Mouse (Mus musculus) CH12.LX (cell line): ENCODE measurements around the gene Fam193a. TPM values are rescaled to one million over a fixed set of nuclear protein-coding genes. Genes with fewer than 3 reads are reported as not detected.

Experiments used
- DNase-seq: peaks from one replicate; pipeline ENCODE4 v3.0.0-alpha.2; 2013; ENCODE audit errors: extremely low read depth
- H3K27ac ChIP-seq: 2 replicates; pipeline ENCODE4 v1.5.1; 2012; ENCODE audit warnings: low read depth, mild to moderate bottlenecking, control low read depth, moderate library complexity; ENCODE audit not compliant: insufficient read depth
- H3K27me3 ChIP-seq: replicated peaks from 2 replicates; pipeline ENCODE3; 2012; ENCODE audit warnings: inconsistent platforms
- H3K36me3 ChIP-seq, 2 experiments: replicated peaks in 1 of 2; 2 replicates each; pipeline versions ENCODE3 to v1.6.1; 2012; ENCODE audit warnings: inconsistent platforms in 1 of 2, low read length in 1 of 2, mild to moderate bottlenecking in 1 of 2, mixed read lengths in 1 of 2, moderate library complexity in 1 of 2; ENCODE audit not compliant: control insufficient read depth in 1 of 2, insufficient read depth in 1 of 2
- H3K4me1 ChIP-seq, 2 experiments: 2 replicates each; pipeline ENCODE4 v1.6.1; 2012; ENCODE audit warnings: inconsistent platforms in 1 of 2, moderate library complexity in 1 of 2; ENCODE audit not compliant: insufficient read depth in 2 of 2, control insufficient read depth in 1 of 2
- H3K4me2 ChIP-seq: 2 replicates; pipeline ENCODE4 v1.6.1; 2012; ENCODE audit warnings: low read depth, mild to moderate bottlenecking, control low read depth; ENCODE audit not compliant: poor library complexity, insufficient read depth, severe bottlenecking
- H3K4me3 ChIP-seq, 3 experiments: fragments of 150-350 bp in 1 of 3; sonication (generic) in 1 of 3; replicated peaks in 1 of 3; 2 replicates each; pipeline versions ENCODE3 to v1.5.1; 2011 to 2012; ENCODE audit warnings: low read depth in 2 of 3, low read length in 2 of 3, mild to moderate bottlenecking in 2 of 3, moderate library complexity in 2 of 3, control low read depth in 1 of 3, improper control_type of control experiment in 1 of 3, inconsistent platforms in 1 of 3, mixed read lengths in 1 of 3; ENCODE audit not compliant: poor library complexity in 1 of 3
- H3K79me2 ChIP-seq: replicated peaks from 2 replicates; pipeline ENCODE4 v1.6.1; 2012; ENCODE audit warnings: mild to moderate bottlenecking, moderate library complexity; ENCODE audit not compliant: control insufficient read depth, poor library complexity, insufficient read depth, severe bottlenecking; ENCODE audit errors: extremely low read depth
- H3K9ac ChIP-seq: 2 replicates; pipeline ENCODE4 v1.6.1; 2012; ENCODE audit warnings: low read depth, mild to moderate bottlenecking, control low read depth, moderate library complexity; ENCODE audit not compliant: insufficient read depth
- H3K9me3 ChIP-seq: replicated peaks from 2 replicates; pipeline ENCODE3; 2012; ENCODE audit warnings: low read length, inconsistent platforms, mixed read lengths
- BHLHE40 ChIP-seq: IDR thresholded peaks from 2 replicates; pipeline ENCODE4 v1.6.1; 2011; ENCODE audit warnings: mild to moderate bottlenecking, low read depth, low read length, improper control_type of control experiment
- CTCF ChIP-seq, 2 experiments: IDR thresholded peaks in 1 of 2; conservative IDR thresholded peaks in 1 of 2; 2 replicates each; pipeline ENCODE4 v1.5.1; 2011 to 2012; ENCODE audit warnings: low read depth in 2 of 2, low read length in 2 of 2, improper control_type of control experiment in 1 of 2, inconsistent platforms in 1 of 2, mild to moderate bottlenecking in 1 of 2, moderate library complexity in 1 of 2
- ELF1 ChIP-seq: IDR thresholded peaks from 2 replicates; pipeline ENCODE4 v1.6.1; 2014; ENCODE audit warnings: low read depth, mild to moderate bottlenecking, inconsistent platforms, low read length, improper control_type of control experiment
- ETS1 ChIP-seq: conservative IDR thresholded peaks from 2 replicates; pipeline ENCODE4 v1.6.1; 2012; ENCODE audit warnings: low read depth, mild to moderate bottlenecking, inconsistent platforms, low read length, improper control_type of control experiment, moderate library complexity
- GABPA ChIP-seq: IDR thresholded peaks from 2 replicates; pipeline ENCODE4 v1.6.1; 2012; ENCODE audit warnings: low read depth, low read length, improper control_type of control experiment, inconsistent platforms; ENCODE audit not compliant: insufficient replicate concordance
- HCFC1 ChIP-seq: IDR thresholded peaks from 2 replicates; pipeline ENCODE4 v1.6.1; 2012; ENCODE audit warnings: low read depth, mild to moderate bottlenecking, inconsistent platforms, low read length, improper control_type of control experiment
- JUN ChIP-seq: IDR thresholded peaks from 2 replicates; pipeline ENCODE4 v1.6.1; 2011; ENCODE audit warnings: low read depth, mild to moderate bottlenecking, low read length, improper control_type of control experiment, moderate library complexity; ENCODE audit not compliant: insufficient read depth
- JUND ChIP-seq: conservative IDR thresholded peaks from 2 replicates; pipeline ENCODE4 v1.6.1; 2011; ENCODE audit warnings: low read depth, low read length, improper control_type of control experiment
- KAT2A ChIP-seq: IDR thresholded peaks from 2 replicates; pipeline ENCODE4 v1.6.1; 2012; ENCODE audit warnings: low read length, improper control_type of control experiment, inconsistent platforms; ENCODE audit not compliant: insufficient replicate concordance
- MAZ ChIP-seq: IDR thresholded peaks from 2 replicates; pipeline ENCODE4 v1.6.1; 2012; ENCODE audit warnings: low read depth, mild to moderate bottlenecking, inconsistent platforms, low read length, improper control_type of control experiment, moderate library complexity
- MEF2A ChIP-seq: IDR thresholded peaks from 2 replicates; pipeline ENCODE4 v1.6.1; 2014; ENCODE audit warnings: low read depth, mild to moderate bottlenecking, inconsistent platforms, low read length, improper control_type of control experiment, borderline replicate concordance
- NELFE ChIP-seq: IDR thresholded peaks from 2 replicates; pipeline ENCODE4 v1.6.1; 2011; ENCODE audit warnings: low read depth, low read length, improper control_type of control experiment
- POLR2A ChIP-seq: IDR thresholded peaks from 2 replicates; pipeline ENCODE4 v1.6.1; 2011; ENCODE audit warnings: low read depth, mild to moderate bottlenecking, improper control_type of control experiment, low read length
- SIN3A ChIP-seq: IDR thresholded peaks from 2 replicates; pipeline ENCODE4 v1.6.1; 2012; ENCODE audit warnings: low read length, improper control_type of control experiment, inconsistent platforms
- USF1 ChIP-seq: IDR thresholded peaks from 2 replicates; pipeline ENCODE4 v1.6.1; 2014; ENCODE audit warnings: low read depth, mild to moderate bottlenecking, inconsistent platforms, low read length, improper control_type of control experiment
- ZC3H11A ChIP-seq: IDR thresholded peaks from 2 replicates; pipeline ENCODE4 v1.6.1; 2012; ENCODE audit warnings: low read depth, mild to moderate bottlenecking, inconsistent platforms, low read length, improper control_type of control experiment
- ZNF384 ChIP-seq: IDR thresholded peaks from 2 replicates; pipeline ENCODE4 v1.6.1; 2012; ENCODE audit warnings: low read depth, low read length, improper control_type of control experiment, inconsistent platforms
- dilution Hi-C: fragments of 300-500 bp; cut with MboI; formaldehyde crosslinking; loops from 2 replicates; pipeline ENCODE4 v1.14.3; 2020; ENCODE audit warnings: low sequenced_read_pairs; ENCODE audit not compliant: extremely low pct_unique_long_range_greater_than_20kb, extremely low pct_ligation_motif_present
- in situ Hi-C: fragments of 300-500 bp; cut with MboI; formaldehyde crosslinking; loops from 3 replicates; pipeline ENCODE4 v1.14.3; 2019; ENCODE audit warnings: low sequenced_read_pairs, low pct_ligation_motif_present, low pct_unique_long_range_greater_than_20kb, mixed read lengths
- polyA plus RNA-seq: library from polyadenylated mRNA; unstranded; fragments of >175 nt; gene quantifications from 2 replicates; pipeline ENCODE4 v1.2.1, GENCODE M21; 2012; ENCODE audit warnings: low read depth; ENCODE audit not compliant: insufficient read length
- total RNA-seq, 2 experiments: library from RNA; depleted of rRNA; stranded (reverse); fragments of 300-350 nt in 1 of 2; fragments of >200 nt in 1 of 2; gene quantifications; 2 replicates each; pipeline ENCODE4 v1.2.3; 2012 to 2014

Fam193a gene
- total and polyA plus RNA-seq, 3 experiments = 3.6 to 19.0 (median 8.5) TPM

DNA sequence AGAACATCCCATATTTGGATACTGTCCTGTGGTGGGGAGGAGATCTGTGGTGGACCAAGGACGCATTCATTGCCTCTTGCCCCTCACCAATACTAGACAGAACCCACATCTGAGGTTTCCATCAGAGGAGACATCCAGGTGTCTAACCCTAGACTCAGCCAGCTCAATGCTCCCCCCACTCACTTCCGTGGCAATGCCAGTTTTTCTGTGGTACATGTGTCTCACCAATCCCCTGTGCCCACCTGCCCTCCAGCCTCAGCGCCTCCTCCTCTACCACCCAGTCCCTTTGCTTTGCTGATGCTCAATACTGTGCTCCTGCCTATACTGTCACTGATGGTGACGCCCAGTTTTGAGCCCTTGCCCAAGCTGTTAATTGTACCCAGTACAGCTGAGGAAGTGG is 48.5 kb upstream of the Fam193a start:
- no peak overlapping the region for H3K4me3 ChIP-seq
- TF ChIP-seq ZNF384 = no peak
- TF ChIP-seq NELFE = no peak
- no peak for TF ChIP-seq HCFC1
- no peak for TF ChIP-seq ELF1
- TF ChIP-seq KAT2A = no peak
- no peak for TF ChIP-seq USF1
- TF ChIP-seq, all 38 proteins: peak for 0
- no peak overlapping the region for H3K27ac ChIP-seq
- H3K4me1 ChIP-seq = peaks cover 6 to 10% of the 10 kb centered on the region in 2 experiments; a peak in 3 of 4 replicates
- no peaks in the 10 kb centered on the region for H3K27me3 ChIP-seq
- in situ Hi-C loops (no loop called here), dilution Hi-C loops (no loop called here)
- no peaks in the 10 kb centered on the region for H3K36me3 ChIP-seq
- H3K4me2 ChIP-seq = no peak overlapping the region
- no peaks in the 10 kb centered on the region for H3K79me2 ChIP-seq
- DNase-seq = no peak
- no peaks in the 10 kb centered on the region for H3K9me3 ChIP-seq
- H3K9ac ChIP-seq = no peak overlapping the region

- no peak for DNase-seq
- H3K4me1 ChIP-seq = no peaks in the 10 kb centered on the region
- in situ Hi-C loops = no loop called here
Observed at GRCm38 (mm10) chr5:34325286-34325685, 44.4 kb upstream of the Fam193a start.

DNA sequence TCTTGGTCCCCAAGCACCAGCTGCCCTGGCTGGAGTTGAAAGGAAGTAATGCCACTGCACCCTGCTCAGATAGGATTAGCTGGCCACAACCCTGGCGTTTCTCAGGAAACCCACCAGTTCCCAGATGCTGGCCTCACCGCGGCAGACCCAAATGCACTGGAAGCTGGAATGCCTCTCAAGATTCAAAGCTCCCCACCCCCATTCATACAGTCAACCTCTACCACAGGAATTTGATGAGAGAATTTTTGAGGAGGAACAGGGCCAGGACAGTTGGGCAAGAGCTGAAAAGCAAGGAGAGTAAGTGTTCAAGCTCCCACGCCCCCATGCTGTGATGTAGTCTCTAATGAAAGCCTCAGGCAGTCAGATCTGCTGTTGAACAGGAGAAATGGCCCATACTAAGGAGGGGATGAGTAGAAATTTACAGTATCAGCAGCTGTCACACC is 43.5 kb upstream of the Fam193a start:
- DNase-seq = no peak
- Histone ChIP-seq H3K4me3 (no peak overlapping the region), H3K9ac (no peak overlapping the region), H3K4me1 (no peaks in the 10 kb centered on the region), H3K27me3 (no peaks in the 10 kb centered on the region), H3K4me2 (no peak overlapping the region), H3K36me3 (peaks cover 0 to 7% of the 10 kb centered on the region in 2 experiments), H3K9me3 (peaks cover 2% of the 10 kb centered on the region), H3K79me2 (no peaks in the 10 kb centered on the region), H3K27ac (no peak overlapping the region)
- TF ChIP-seq JUN (no peak), GABPA (no peak), CTCF (conservative IDR thresholded peaks at IDR 0.05 in 1 of 2, IDR thresholded peaks at IDR 0.05 in 1 of 2; ENCODE audit: low read depth in 2 of 2, low read length in 2 of 2) (no peak), MEF2A (no peak), ZC3H11A (no peak), BHLHE40 (no peak)
- in situ Hi-C loops (no loop called here), dilution Hi-C loops (no loop called here)

More at GRCm38 (mm10) chr5:34325286-34325685, 44.4 kb upstream of the Fam193a start:
- H3K9ac ChIP-seq = no peak overlapping the region
- H3K79me2 ChIP-seq = no peaks in the 10 kb centered on the region
- H3K36me3 ChIP-seq = peaks cover 0 to under 1% of the 10 kb centered on the region in 2 experiments
- H3K9me3 ChIP-seq = peaks cover under 1% of the 10 kb centered on the region
- dilution Hi-C loops = no loop called here
- H3K27me3 ChIP-seq = no peaks in the 10 kb centered on the region
- H3K4me2 ChIP-seq = no peak overlapping the region
- H3K4me3 ChIP-seq = no peak overlapping the region
- no peak for TF ChIP-seq MAZ
- no peak for TF ChIP-seq ETS1
- no peak for TF ChIP-seq POLR2A
- TF ChIP-seq SIN3A = no peak
- no peak for TF ChIP-seq JUND
- TF ChIP-seq CTCF (conservative IDR thresholded peaks at IDR 0.05 in 1 of 2, IDR thresholded peaks at IDR 0.05 in 1 of 2; ENCODE audit: low read depth in 2 of 2, low read length in 2 of 2) = no peak
- TF ChIP-seq BHLHE40 = no peak
- TF ChIP-seq JUN = no peak
- no peak overlapping the region for H3K27ac ChIP-seq
